ENCODE assay signal across 24 mouse cellular contexts in the genomic region with DNA sequence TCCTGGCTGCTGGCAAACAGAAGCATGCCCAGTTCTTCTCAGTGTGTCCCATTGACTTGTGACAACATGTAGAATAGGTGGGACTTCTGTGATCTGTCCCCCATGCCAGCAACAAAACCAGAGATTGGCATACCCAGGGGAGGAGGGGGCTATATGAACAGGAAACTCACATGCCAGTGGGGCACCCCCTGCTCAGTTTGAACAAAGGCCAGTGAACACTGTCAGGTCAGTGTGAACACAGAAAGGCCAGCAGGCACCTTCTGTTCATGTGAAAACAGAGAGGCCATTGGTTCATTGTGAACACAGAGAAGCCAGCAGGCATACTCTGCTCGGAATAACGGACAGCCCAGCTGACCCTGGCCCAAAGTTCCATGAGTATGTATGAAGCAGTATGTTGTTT. TPM values are rescaled to one million over a fixed set of nuclear protein-coding genes. Genes with fewer than 3 reads are reported as not detected.
DNase-seq lines count a peak whose midpoint lies in the region; ATAC-seq and TF ChIP-seq lines count a peak whose summit lies in the region.
"Had no signal": no experiment of that assay in that cellular context is flagged by ENCODE, and none has a peak within 500 bp of the region (broad histone marks: within the 10 kb centered on the region; RNA-seq: fewer than 3 reads in every experiment).

No protein-coding gene starts in this region.

- no peak for TF ChIP-seq CTCF in forebrain, postnatal 0 days (IDR thresholded peaks at IDR 0.05; ENCODE audit: low read depth)

- 0 out of 2 replicates have a peak overlapping the region, but pooled peaks have one; percentile 21 for H3K27ac ChIP-seq in forebrain, embryonic 14.5 days (ENCODE audit: low read depth, low read length)
- H3K27ac ChIP-seq in forebrain, postnatal 0 days (ENCODE audit: low read depth, low read length) = no peak overlapping the region
- H3K27ac ChIP-seq in lung, embryonic 15.5 days = 0 out of 2 replicates have a peak overlapping the region, but pooled peaks have one; percentile 86
- 0 out of 2 replicates have a peak overlapping the region, but pooled peaks have one; percentile 15 for H3K27ac ChIP-seq in midbrain, embryonic 12.5 days (replicated peaks)
- no peak overlapping the region for H3K27ac ChIP-seq in midbrain, embryonic 16.5 days (ENCODE audit: low read length)
- H3K27ac ChIP-seq: embryonic facial prominence, embryonic 10.5 days; embryonic facial prominence, embryonic 13.5 days; forebrain, embryonic 12.5 days; gastrocnemius, adult 2 months; hindbrain, embryonic 13.5 days had no signal

- 53% methylated on average over 2 of the region's 2 CpGs for WGBS in forebrain, embryonic 14.5 days
- 54% methylated on average over 2 of the region's 2 CpGs for WGBS in forebrain, postnatal 0 days
- 81% methylated on average over 2 of the region's 2 CpGs for WGBS in lung, embryonic 15.5 days
- 65% methylated on average over 2 of the region's 2 CpGs for WGBS in midbrain, embryonic 12.5 days
- WGBS in midbrain, embryonic 16.5 days = 57% methylated on average over 2 of the region's 2 CpGs

- DNase-seq in forebrain, embryonic 14.5 days (ENCODE audit: low spot score) = no peak
- no peak for DNase-seq in forebrain, postnatal 0 days
- no peak for DNase-seq in lung, postnatal 36 days
- DNase-seq: adrenal gland, adult 2 months; adrenal gland, postnatal 14 days; cerebellum, adult 11-12 months; cerebellum, adult 9-10 months; cerebellum, postnatal 36 days; embryo, embryonic 11 days; gastrocnemius, adult 2 months; gastrocnemius, postnatal 14 days; heart, adult 11 months had no signal

- ATAC-seq in forebrain, embryonic 14.5 days = no peak
- no peak for ATAC-seq in forebrain, postnatal 0 days
- no peak for ATAC-seq in lung, embryonic 15.5 days (ENCODE audit: borderline replicate concordance, extremely low read depth, low FRiP score, low TSS enrichment)
- ATAC-seq in midbrain, embryonic 12.5 days (ENCODE audit: low FRiP score, low read depth) = no peak
- ATAC-seq in midbrain, embryonic 16.5 days = no peak
- ATAC-seq: CD4-positive, CD25-positive, alpha-beta regulatory T cell, adult 4 months; hindbrain, embryonic 16.5 days; inflammation-experienced regulatory T-cells, adult 6 months had no signal

- H3K4me3 ChIP-seq in forebrain, embryonic 14.5 days (ENCODE audit: low read depth, low read length) = no peak overlapping the region
- no peak overlapping the region for H3K4me3 ChIP-seq in forebrain, postnatal 0 days (ENCODE audit: low read depth, low read length)
- no peak overlapping the region for H3K4me3 ChIP-seq in lung, embryonic 15.5 days
- H3K4me3 ChIP-seq in midbrain, embryonic 12.5 days = no peak overlapping the region
- H3K4me3 ChIP-seq in midbrain, embryonic 16.5 days (ENCODE audit: low read depth, low read length) = no peak overlapping the region
- H3K4me3 ChIP-seq: embryonic facial prominence, embryonic 10.5 days; embryonic facial prominence, embryonic 13.5 days; erythroblast, embryonic 14.5 days; forebrain, embryonic 12.5 days; gastrocnemius, adult 2 months; hindbrain, embryonic 13.5 days had no signal

- no peaks in the 10 kb centered on the region for H3K27me3 ChIP-seq in forebrain, embryonic 14.5 days (replicated peaks; ENCODE audit: control insufficient read depth, insufficient read depth, low read length)
- no peaks in the 10 kb centered on the region for H3K27me3 ChIP-seq in forebrain, postnatal 0 days (ENCODE audit: insufficient read depth, low read length)
- no peaks in the 10 kb centered on the region for H3K27me3 ChIP-seq in lung, embryonic 15.5 days
- no peaks in the 10 kb centered on the region for H3K27me3 ChIP-seq in midbrain, embryonic 12.5 days
- no peaks in the 10 kb centered on the region for H3K27me3 ChIP-seq in midbrain, embryonic 16.5 days (ENCODE audit: control insufficient read depth, insufficient read depth, low read depth, low read length)
- H3K27me3 ChIP-seq: embryonic facial prominence, embryonic 13.5 days; forebrain, embryonic 12.5 days; hindbrain, embryonic 13.5 days had no signal

- peaks cover 11% of the 10 kb centered on the region for H3K36me3 ChIP-seq in forebrain, embryonic 14.5 days (ENCODE audit: control insufficient read depth, insufficient read depth, low read length)
- peaks cover 23% of the 10 kb centered on the region for H3K36me3 ChIP-seq in forebrain, postnatal 0 days (ENCODE audit: insufficient read depth)
- H3K36me3 ChIP-seq in lung, embryonic 15.5 days = 0 out of 2 replicates have a peak, but pooled peaks cover 13% of the 10 kb centered on the region
- H3K36me3 ChIP-seq in midbrain, embryonic 12.5 days = peaks cover 6% of the 10 kb centered on the region; the same call in 1 of the 2 replicates
- H3K36me3 ChIP-seq in midbrain, embryonic 16.5 days (ENCODE audit: control insufficient read depth, insufficient read depth, low read length) = peaks cover 3% of the 10 kb centered on the region

- H3K9ac ChIP-seq in forebrain, embryonic 14.5 days (ENCODE audit: low read length) = no peak overlapping the region
- no peak overlapping the region for H3K9ac ChIP-seq in forebrain, postnatal 0 days
- H3K9ac ChIP-seq in lung, embryonic 15.5 days = no peak overlapping the region
- H3K9ac ChIP-seq in midbrain, embryonic 12.5 days (replicated peaks) = no peak overlapping the region
- H3K9ac ChIP-seq in midbrain, embryonic 16.5 days (ENCODE audit: low read depth, low read length) = no peak overlapping the region
- H3K9ac ChIP-seq: embryonic facial prominence, embryonic 13.5 days; forebrain, embryonic 12.5 days; hindbrain, embryonic 13.5 days had no signal

- no peaks in the 10 kb centered on the region for H3K9me3 ChIP-seq in forebrain, embryonic 14.5 days (replicated peaks; ENCODE audit: control insufficient read depth, low read length)
- no peaks in the 10 kb centered on the region for H3K9me3 ChIP-seq in forebrain, postnatal 0 days (ENCODE audit: low read length)
- no peaks in the 10 kb centered on the region for H3K9me3 ChIP-seq in lung, embryonic 15.5 days
- H3K9me3 ChIP-seq in midbrain, embryonic 12.5 days = no peaks in the 10 kb centered on the region
- H3K9me3 ChIP-seq in midbrain, embryonic 16.5 days (replicated peaks; ENCODE audit: control insufficient read depth, low read length, poor library complexity, severe bottlenecking) = no peaks in the 10 kb centered on the region
- H3K9me3 ChIP-seq: embryonic facial prominence, embryonic 10.5 days; embryonic facial prominence, embryonic 13.5 days; forebrain, embryonic 12.5 days; hindbrain, embryonic 13.5 days had no signal

- no peak overlapping the region for H3K4me2 ChIP-seq in forebrain, embryonic 14.5 days (ENCODE audit: low read length)
- H3K4me2 ChIP-seq in forebrain, postnatal 0 days (ENCODE audit: low read depth) = no peak overlapping the region
- H3K4me2 ChIP-seq in lung, embryonic 15.5 days = no peak overlapping the region
- H3K4me2 ChIP-seq in midbrain, embryonic 12.5 days (replicated peaks) = no peak overlapping the region
- H3K4me2 ChIP-seq in midbrain, embryonic 16.5 days (ENCODE audit: low read length) = no peak overlapping the region
- H3K4me2 ChIP-seq: embryonic facial prominence, embryonic 13.5 days; forebrain, embryonic 12.5 days; heart, embryonic 11.5 days; hindbrain, embryonic 13.5 days had no signal

- H3K4me1 ChIP-seq in forebrain, embryonic 14.5 days (ENCODE audit: control insufficient read depth, insufficient read depth, low read length) = no peaks in the 10 kb centered on the region
- H3K4me1 ChIP-seq in forebrain, postnatal 0 days (ENCODE audit: insufficient read depth) = no peaks in the 10 kb centered on the region
- H3K4me1 ChIP-seq in lung, embryonic 15.5 days = peaks cover 43% of the 10 kb centered on the region
- peaks cover 7% of the 10 kb centered on the region; the same call in 1 of the 2 replicates for H3K4me1 ChIP-seq in midbrain, embryonic 12.5 days
- H3K4me1 ChIP-seq in midbrain, embryonic 16.5 days (ENCODE audit: control insufficient read depth, insufficient read depth, low read length) = peaks cover 7% of the 10 kb centered on the region; the same call in 1 of the 2 replicates
- H3K4me1 ChIP-seq: embryonic facial prominence, embryonic 13.5 days had no signal

RNA-seq across cellular contexts. Expression of a gene that starts 52.7 kb away (rescaled TPM):
- polyA plus RNA-seq in forebrain, embryonic 14.5 days (2014; fragmentation: Nextera tagmentation; extraction: Ambion mirVana) = 9.1 and 10.8 TPM in 2 replicates
- 26.1 and 36.1 TPM in 2 replicates for total RNA-seq in forebrain, postnatal 0 days (2014; rRNA removed)
- polyA plus RNA-seq in forebrain, postnatal 0 days (2015; fragmentation: Nextera tagmentation; extraction: Ambion mirVana) = 7.2 and 10.5 TPM in 2 replicates
- polyA plus RNA-seq in lung, embryonic 15.5 days (2015; fragmentation: Nextera tagmentation; extraction: Ambion mirVana) = 16.8 and 21.8 TPM in 2 replicates
- 15.2 and 16.5 TPM in 2 replicates for polyA plus RNA-seq in midbrain, embryonic 12.5 days (2016; fragmentation: Nextera tagmentation; extraction: Ambion mirVana)
- polyA plus RNA-seq in midbrain, embryonic 16.5 days (2015; fragmentation: Nextera tagmentation; extraction: Ambion mirVana) = 10.3 and 13.6 TPM in 2 replicates

Comparison
In these comparisons a context has a peak if more than half of its experiments do, and no peak if none do; other contexts are left out.
1. H3K27ac ChIP-seq: peak in forebrain, embryonic 14.5 days (single experiment), lung, embryonic 15.5 days (single experiment) and midbrain, embryonic 12.5 days (single experiment); none in forebrain, postnatal 0 days (single experiment) and midbrain, embryonic 16.5 days (single experiment).